Mouse (Mus musculus) adrenal gland, postnatal 14 days (tissue): ENCODE data around the gene 1700067K01Rik. TPM values are rescaled to one million over a fixed set of nuclear protein-coding genes. Genes with fewer than 3 reads are reported as not detected.

Experiments used
- DNase-seq: peaks from one replicate; pipeline ENCODE4 v3.0.0; 2021; ENCODE audit warnings: mixed read lengths
- long read RNA-seq, 2 experiments: library from polyadenylated mRNA; stranded (forward); transcript quantifications; one replicate each; pipeline ENCODE4 v2.0.0; 2021
- total RNA-seq: library from RNA; stranded (reverse); gene quantifications from 2 replicates; pipeline ENCODE4 v1.2.3, GENCODE M21; 2021

1700067K01Rik gene
- total RNA-seq = 0.56 and 0.83 TPM in 2 replicates
- long read RNA-seq, experiment 1, partial matches to known transcripts = 0 of 7 reads
- long read RNA-seq, experiment 1, other reads (novel, unspliced or antisense) = 7 of 7 reads
- long read RNA-seq, experiment 2, partial matches to known transcripts = 0 of 5 reads
- long read RNA-seq, experiment 2, other reads (novel, unspliced or antisense) = 5 of 5 reads

DNA sequence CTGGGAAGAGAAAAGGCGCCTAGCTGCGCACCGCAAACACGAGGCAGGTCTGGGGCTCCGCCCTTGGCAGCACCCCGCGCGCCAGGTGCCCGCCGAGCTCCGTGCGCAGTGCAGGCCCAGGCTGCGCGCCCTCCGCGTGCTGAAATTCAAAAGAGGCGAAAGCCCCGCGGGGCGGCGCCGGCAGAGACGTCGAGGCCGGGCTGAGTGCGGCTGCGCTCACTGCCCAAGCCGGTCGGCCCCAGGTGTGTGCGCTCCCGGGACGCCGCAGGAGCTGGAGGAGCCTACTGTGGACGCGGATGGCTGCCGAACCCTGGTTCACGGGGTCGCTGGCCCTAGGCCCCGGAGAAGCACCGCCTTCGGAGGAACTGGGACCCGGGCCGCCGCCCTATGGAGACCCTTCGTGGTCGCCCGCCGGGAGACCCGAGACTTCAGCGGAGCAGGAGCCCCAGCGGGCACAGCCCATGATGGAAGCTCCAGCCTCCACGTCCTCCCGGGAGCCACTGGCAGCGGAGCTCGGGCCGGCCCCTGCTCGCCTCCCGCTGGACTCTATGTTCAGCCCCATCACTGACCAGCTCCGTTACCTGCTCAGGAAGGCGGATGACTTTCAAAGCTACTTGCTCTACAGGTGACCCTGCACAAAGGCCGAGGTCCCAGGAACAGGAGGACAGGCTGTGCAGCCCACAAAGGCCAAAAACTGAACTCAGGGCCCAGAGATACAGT lies at the start of gene 1700067K01Rik:
TSS of gene 1700067K01Rik (plus strand) at position 222 of the 720 bp plus-strand sequence.
- DNase-seq = no peak

DNA sequence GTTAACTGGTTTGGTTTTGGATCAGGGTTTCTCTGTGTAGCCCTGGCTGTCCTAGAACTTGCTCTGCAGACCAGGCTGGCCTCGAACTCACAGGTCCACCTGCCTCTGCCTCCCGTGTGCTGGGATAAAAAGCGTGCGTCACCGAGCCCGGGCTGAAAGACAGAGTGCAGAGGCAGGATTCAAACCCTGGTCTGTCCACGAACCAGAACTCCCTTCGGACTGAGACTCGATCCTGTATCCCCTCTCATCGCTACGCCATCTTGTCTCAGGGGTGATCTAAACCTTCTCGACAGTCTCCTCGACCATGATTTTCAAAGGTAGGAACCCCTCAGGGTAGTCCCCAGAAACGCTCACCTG lies 46.6 kb upstream of the 1700067K01Rik start:
- no peak for DNase-seq

DNA sequence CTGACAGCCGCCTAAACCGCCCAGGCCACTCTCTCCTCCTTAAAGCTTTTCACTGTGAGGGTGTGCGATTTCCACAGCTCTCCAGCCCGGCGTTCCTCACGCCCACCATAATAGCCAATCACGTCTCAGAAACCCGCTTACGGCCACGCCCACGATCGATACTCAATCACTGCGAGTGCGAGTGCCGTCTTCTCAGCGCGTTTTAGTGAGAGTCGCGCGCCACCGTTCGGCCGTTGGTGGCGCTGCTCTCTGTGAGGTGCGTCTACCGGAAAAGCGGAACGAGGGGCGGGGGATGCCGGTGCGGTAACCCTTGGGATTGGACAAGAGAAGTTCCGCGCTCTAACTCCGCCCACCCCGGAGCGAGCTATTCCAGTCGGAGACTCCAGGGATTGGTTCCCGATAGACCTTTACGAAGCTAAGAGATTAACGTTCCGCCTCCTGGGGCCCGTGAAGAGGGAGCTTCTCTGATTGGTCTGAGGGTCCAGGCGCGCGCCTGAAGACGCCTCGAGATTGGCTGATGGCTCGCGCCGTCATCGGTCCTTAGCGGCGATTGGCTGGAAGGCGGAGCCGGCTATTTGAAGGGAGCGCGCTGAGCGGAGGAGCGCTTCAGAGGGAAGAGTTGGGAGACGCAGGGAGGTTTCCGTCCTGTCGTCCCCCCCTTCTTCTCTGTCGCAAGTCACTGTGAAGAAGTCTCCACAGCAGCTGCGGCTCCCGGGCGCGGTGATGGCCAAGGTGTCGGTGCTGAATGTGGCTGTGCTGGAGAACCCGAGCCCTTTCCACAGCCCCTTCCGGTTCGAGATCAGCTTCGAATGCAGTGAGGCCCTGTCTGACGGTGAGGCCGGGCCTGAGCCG lies 46.0 kb upstream of the 1700067K01Rik start, which contains the start of the genes Gm10644 and Asf1b:
TSS of gene Gm10644 (minus strand) at position 100 of the 852 bp plus-strand sequence.
TSS of gene Asf1b (plus strand) at position 402 of the 852 bp plus-strand sequence.
- DNase-seq = peak; percentile 99

GRCm38 (mm10) chr8:83955958-83956218 lies 45.4 kb upstream of the 1700067K01Rik start:
- no peak for DNase-seq

DNA sequence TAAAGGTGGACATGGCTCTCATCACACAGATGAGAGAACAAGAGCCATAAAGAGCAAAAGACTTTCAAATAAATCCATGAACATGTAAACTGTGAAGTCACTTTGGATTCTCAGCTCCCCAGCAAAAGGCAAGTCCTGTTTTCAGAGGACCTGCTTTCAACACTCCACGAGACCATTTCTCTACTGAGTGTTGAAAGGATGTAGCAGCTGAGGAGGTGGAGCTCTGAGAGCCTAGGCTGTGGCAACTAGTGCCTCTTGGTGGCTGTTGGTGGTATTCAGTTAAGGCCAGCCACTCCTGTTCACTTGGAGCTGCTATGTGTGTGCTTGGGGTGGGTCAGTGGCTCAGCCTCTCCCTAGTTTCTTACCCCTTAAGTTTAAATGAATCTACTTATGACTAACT lies 44.5 kb upstream of the 1700067K01Rik start:
- peak; percentile 39 for DNase-seq

- DNase-seq = peak; percentile 77
Observed at GRCm38 (mm10) chr8:83964015-83964765, 37.1 kb upstream of the 1700067K01Rik start.

GRCm38 (mm10) chr8:83967701-83968100 lies 33.6 kb upstream of the 1700067K01Rik start:
- DNase-seq = no peak

GRCm38 (mm10) chr8:83971121-83971520 lies 30.2 kb upstream of the 1700067K01Rik start:
- DNase-seq = no peak

GRCm38 (mm10) chr8:83971661-83972060 lies 29.6 kb upstream of the 1700067K01Rik start:
- DNase-seq = no peak

GRCm38 (mm10) chr8:83972150-83973120 lies 28.9 kb upstream of the 1700067K01Rik start, which contains the start of gene Prkaca:
TSS of gene Prkaca (plus strand) at chr8:83972993.
- DNase-seq = peak; percentile 99

- DNase-seq = peak; percentile 56
Observed at GRCm38 (mm10) chr8:83973161-83974031, 27.9 kb upstream of the 1700067K01Rik start.

DNA sequence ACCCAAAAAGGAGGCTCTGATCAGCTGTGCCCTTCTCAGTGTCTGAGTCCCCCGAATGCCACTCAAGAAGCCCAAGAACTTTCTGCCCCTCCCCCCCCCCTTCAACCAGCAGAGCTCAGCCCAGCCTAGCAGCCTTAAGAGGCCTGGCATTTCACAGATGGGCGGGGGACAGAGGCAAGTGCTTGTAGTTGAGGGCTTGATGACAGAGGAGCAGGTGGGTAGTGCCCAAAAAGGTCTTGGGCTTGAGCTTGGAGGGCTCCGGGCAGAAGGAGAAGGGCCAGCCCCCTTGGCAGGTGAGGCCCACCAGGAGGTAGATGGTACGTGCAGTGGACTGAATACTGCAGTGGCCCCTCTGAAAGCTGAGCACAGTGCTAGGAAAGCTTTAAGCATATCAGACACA lies 26.8 kb upstream of the 1700067K01Rik start:
- no peak for DNase-seq

DNA sequence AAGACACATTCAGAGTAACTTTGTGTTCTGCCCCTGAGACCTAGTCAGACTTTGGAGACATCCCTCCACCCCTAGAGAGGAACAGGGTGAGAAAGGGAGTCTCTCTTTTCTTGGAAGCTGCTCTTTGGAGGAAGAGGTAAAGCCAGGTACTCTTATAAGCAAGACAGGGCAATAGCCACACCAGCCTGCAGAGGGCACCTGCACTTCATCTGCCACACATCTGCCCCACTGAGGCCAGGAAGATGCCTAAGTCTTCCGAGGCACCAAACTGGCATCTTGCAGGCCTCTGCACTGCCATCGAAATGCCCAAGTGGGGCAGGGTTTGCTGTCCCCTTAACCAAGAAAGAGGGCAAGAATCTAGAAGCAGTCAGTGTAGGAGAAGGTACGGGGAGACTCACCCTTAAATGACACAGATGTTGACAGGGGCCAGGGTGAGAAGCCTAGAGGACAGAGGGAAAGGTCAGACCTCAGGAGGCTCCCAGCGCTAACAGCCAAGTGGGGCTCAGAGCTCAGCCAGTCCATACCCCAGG lies 25.1 kb upstream of the 1700067K01Rik start:
- peak; percentile 58 for DNase-seq

DNA sequence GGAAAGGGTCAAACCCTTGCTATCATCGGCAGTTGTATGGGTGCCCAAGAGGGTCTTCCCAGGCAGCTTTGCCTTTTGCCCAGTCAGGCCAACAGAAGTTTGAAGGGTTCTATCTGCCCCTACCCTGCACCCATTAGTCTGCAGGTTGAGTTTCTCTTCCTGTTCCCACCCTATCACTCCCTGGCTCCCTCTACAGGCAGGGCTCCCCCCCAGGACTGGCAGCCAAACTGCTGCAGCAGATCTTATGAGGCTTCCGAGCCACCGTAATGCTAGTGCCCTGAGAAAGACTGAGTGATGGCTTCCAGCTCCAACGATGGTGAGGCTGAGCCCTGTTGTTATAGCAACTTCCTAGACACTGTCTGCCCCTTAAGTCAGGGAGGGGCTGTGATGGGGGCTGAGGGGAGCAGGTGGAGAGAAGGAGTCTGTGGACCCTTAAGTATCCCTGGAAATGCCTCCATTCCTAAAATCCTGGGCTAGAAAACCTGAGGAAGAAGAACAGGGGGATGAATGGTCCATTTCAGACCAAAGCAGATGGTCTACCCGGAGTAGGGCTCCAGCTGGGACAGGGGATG lies 24.4 kb upstream of the 1700067K01Rik start:
- DNase-seq = peak; percentile 46

DNA sequence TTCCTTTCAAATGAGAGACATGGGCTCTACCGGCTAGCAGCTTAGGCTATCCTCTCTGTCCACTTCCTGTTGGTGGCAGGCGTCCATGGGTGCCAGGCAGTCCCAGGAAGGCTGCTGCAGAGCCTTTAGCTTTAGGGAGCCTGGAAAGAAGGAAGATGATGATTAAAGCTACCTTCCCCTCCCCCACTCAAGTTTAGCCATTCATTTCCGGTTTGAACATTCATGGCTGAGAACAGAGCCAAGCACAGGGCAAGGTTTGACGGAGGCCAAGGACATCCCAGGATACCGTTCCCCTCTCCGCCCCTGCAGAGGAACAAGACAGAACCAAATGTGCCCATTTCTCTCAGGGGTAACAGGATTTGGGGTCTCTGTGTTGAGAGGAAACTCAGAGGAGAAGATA lies 23.7 kb upstream of the 1700067K01Rik start:
- DNase-seq = peak; percentile 65

DNA sequence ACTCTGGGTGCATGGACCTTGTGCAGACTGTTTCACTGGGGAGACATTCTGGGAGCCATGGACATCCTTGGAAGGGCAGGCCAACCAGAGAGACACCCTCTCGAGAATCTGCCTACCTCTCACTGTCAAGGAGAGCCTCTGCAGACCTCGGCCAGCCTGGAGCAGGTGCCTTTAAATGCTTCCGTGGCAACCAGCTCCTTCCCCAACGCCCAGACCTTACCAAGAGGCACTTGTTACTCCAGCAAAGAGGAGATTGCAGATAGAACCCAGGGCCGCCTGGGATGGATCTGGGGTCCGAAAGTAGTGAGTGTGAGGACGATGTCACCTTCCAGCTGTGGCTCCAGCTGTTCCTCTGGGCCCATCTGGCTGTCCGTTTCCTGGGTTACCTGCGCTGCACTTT lies 23.1 kb upstream of the 1700067K01Rik start:
- no peak for DNase-seq

GRCm38 (mm10) chr8:83980250-83980649 lies 21.1 kb upstream of the 1700067K01Rik start:
- DNase-seq = peak; percentile 38

- peak; percentile 69 for DNase-seq
Observed at GRCm38 (mm10) chr8:83980845-83981244, 20.5 kb upstream of the 1700067K01Rik start.

- no peak for DNase-seq
Observed at GRCm38 (mm10) chr8:83981533-83981932, 19.8 kb upstream of the 1700067K01Rik start.
